Mouse (Mus musculus) G1E (cell line): ENCODE data around the gene Fahd1.

Experiments
- CTCF ChIP-seq: IDR thresholded peaks from 2 replicates; pipeline ENCODE4 v1.5.1; 2012; ENCODE audit warnings: low read depth, low read length, inconsistent platforms, mixed read lengths
- GATA1 ChIP-seq: IDR thresholded peaks from 2 replicates; pipeline ENCODE4 v1.6.1; 2012; ENCODE audit warnings: borderline replicate concordance, low read length, inconsistent platforms, mixed read lengths
- GATA2 ChIP-seq: IDR thresholded peaks from 2 replicates; pipeline ENCODE4 v1.6.1; 2012; ENCODE audit warnings: low read depth, low read length, inconsistent platforms, borderline replicate concordance
- POLR2AphosphoS5 ChIP-seq: IDR thresholded peaks from 2 replicates; pipeline ENCODE4 v1.6.1; 2012; ENCODE audit warnings: low read depth, low read length, inconsistent platforms; ENCODE audit not compliant: insufficient replicate concordance

GRCm38 (mm10) chr17:24878117-24878397 lies 27.9 kb upstream of the Fahd1 start:
- TF ChIP-seq CTCF (no peak), GATA1 (no peak), POLR2AphosphoS5 (no peak), GATA2 (no peak)
